Mouse (Mus musculus): Measurements from ENCODE around the gene Atp1a2. TPM values are rescaled to one million over a fixed set of nuclear protein-coding genes. Genes with fewer than 3 reads are reported as not detected.
A peak's percentile ranks its signal among the peaks of the same experiment; 100 is the strongest.
"Not testable (repeated sequence)": the region's sequence is repeated elsewhere in the genome, so short reads cannot be mapped to it uniquely, and the experiment has no call there.

The Atp1a2 gene
- polyA plus RNA-seq, 1 experiment = 3.5 TPM

DNA sequence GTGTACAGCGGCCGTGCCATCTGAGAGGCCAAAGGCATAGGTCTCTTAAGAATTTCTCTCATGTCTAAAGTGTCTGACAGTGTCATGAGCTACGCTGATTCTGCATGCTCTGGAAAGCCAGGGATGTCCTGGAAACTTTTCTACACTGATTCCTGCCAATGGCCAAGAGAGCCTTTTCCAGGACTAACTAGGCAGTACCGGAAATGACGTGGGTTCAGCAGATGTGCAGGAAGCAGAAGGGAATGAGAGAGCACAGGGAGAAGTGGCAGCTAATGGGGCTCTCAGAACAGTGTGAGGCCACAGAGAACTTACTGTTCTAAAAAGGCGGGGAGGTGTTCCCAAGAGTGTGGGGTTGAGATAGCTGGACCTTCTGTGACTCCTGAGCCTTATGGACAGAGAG, 24.5 kb downstream of the Atp1a2 start:
- WGBS = 86% methylated on average over 6 of the region's 6 CpGs
- no peak overlapping the region for H3K27ac ChIP-seq (ENCODE audit: insufficient read depth, low read depth, low read length)
- no peaks in the 10 kb centered on the region for H3K36me3 ChIP-seq (ENCODE audit: control insufficient read depth, insufficient read depth, low read length)
- TF ChIP-seq CTCF (IDR thresholded peaks at IDR 0.05; ENCODE audit: extremely low read depth, insufficient read length, insufficient replicate concordance, low read depth, low read length) (no peak), POLR2A (IDR thresholded peaks at IDR 0.05; ENCODE audit: low read depth, low read length) (no peak)
- peaks cover 2% of the 10 kb centered on the region; the same call in 1 of the 2 replicates for H3K4me1 ChIP-seq (ENCODE audit: control insufficient read depth, insufficient read depth, insufficient read length, low read length)
- no peak overlapping the region for H3K4me3 ChIP-seq (ENCODE audit: low read depth, low read length)
- no peaks in the 10 kb centered on the region for H3K27me3 ChIP-seq (ENCODE audit: control insufficient read depth, insufficient read depth, low read length)

DNA sequence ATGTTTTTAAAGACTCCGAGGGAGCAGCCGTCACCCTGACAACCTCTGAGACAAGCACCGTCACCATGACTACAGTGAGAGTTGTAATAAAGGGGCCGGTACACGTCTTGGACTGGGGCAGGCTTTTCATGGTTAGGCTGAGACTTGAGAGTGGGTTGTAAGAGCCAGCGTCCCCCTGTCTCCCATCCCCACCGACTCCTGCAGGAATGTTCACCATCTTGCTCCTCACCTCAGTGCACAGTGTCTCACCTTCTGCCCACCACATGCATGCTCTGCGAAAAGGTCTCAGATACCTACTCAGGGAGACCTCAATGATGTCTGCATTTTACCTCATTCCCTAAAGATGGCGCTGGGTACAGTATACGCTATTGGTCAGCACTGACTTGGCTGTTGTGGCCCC, 26.1 kb downstream of the Atp1a2 start:
- Histone ChIP-seq H3K27me3 (ENCODE audit: control insufficient read depth, insufficient read depth, low read length) (no peaks in the 10 kb centered on the region), H3K36me3 (ENCODE audit: control insufficient read depth, insufficient read depth, low read length) (no peaks in the 10 kb centered on the region), H3K4me3 (ENCODE audit: low read depth, low read length) (no peak overlapping the region), H3K27ac (ENCODE audit: insufficient read depth, low read depth, low read length) (no peak overlapping the region), H3K4me1 (ENCODE audit: control insufficient read depth, insufficient read depth, insufficient read length, low read length) (peaks cover 2% of the 10 kb centered on the region; the same call in 1 of the 2 replicates)
- TF ChIP-seq POLR2A (IDR thresholded peaks at IDR 0.05; ENCODE audit: low read depth, low read length) (no peak), CTCF (IDR thresholded peaks at IDR 0.05; ENCODE audit: extremely low read depth, insufficient read length, insufficient replicate concordance, low read depth, low read length) (no peak)
- 60% methylated on average over 10 of the region's 10 CpGs for WGBS

DNA sequence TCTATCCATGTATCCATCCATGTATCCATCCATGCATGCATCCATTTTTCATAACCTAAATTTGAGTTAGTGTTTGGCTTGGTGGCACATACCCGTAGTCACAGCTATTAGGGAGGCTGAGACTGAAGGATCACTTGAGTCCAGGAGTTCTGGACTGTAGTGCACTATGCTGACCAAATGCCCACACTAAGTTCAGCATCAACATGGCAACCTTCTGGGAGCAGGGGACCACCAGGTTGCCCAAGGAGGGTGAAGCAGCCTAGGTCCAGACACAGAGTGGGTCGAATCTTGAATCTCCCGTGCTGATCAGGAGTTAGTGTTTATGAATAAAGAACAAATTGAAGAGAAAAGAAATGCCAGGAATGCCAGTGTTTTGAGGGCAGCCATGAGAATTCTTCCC, 26.7 kb downstream of the Atp1a2 start:
- Histone ChIP-seq H3K27me3 (ENCODE audit: control insufficient read depth, insufficient read depth, low read length) (no peaks in the 10 kb centered on the region), H3K27ac (ENCODE audit: insufficient read depth, low read depth, low read length) (no peak overlapping the region), H3K36me3 (ENCODE audit: control insufficient read depth, insufficient read depth, low read length) (no peaks in the 10 kb centered on the region), H3K4me1 (ENCODE audit: control insufficient read depth, insufficient read depth, insufficient read length, low read length) (peaks cover 2% of the 10 kb centered on the region; the same call in 1 of the 2 replicates), H3K4me3 (ENCODE audit: low read depth, low read length) (no peak overlapping the region)
- WGBS = 79% methylated on average over 3 of the region's 3 CpGs
- TF ChIP-seq POLR2A (IDR thresholded peaks at IDR 0.05; ENCODE audit: low read depth, low read length) (no peak), CTCF (IDR thresholded peaks at IDR 0.05; ENCODE audit: extremely low read depth, insufficient read length, insufficient replicate concordance, low read depth, low read length) (no peak)

DNA sequence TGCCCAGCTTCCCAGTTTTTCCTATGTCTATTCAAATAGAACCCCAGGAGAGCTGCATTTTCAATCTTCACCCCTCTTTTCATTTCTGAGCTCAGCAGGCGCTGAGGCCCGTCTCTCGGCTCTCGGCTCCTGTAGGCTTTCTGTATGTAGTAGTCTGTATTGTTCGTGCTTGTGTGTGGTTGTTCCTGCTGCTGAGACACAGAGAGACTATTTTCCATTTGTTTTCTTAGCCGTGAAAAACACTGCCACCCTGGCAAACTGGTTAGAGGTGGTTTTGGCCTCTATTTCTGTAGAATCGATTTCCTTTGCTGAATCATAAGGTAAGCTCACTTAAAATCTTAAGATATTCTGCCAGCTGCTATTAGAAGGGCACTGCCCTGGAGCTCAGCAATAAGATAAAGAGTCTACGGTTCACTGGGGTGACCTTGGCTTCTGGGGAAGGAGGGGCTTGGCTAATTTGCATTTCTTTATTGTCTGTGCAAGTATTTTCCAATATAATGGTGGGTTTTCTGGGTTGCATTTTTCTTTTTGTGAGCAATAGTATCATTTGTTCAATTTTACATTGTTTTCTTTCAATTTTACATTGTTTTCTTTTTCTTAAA, 36.3 kb downstream of the Atp1a2 start, which contains the start of gene Igsf8:
TSS of gene Igsf8 (plus strand) at position 165 of the 602 bp plus-strand sequence.
- 54% methylated on average over 8 of the region's 8 CpGs for WGBS
- H3K4me1 ChIP-seq (ENCODE audit: control insufficient read depth, insufficient read depth, insufficient read length, low read length) = no peaks in the 10 kb centered on the region
- H3K4me3 ChIP-seq (ENCODE audit: low read depth, low read length) = no peak within 1 kb of the TSS
- H3K27me3 ChIP-seq (ENCODE audit: control insufficient read depth, insufficient read depth, low read length) = no peaks in the 10 kb centered on the region
- H3K36me3 ChIP-seq (ENCODE audit: control insufficient read depth, insufficient read depth, low read length) = no peaks in the 10 kb centered on the region
- no peak within 1 kb of the TSS for H3K27ac ChIP-seq (ENCODE audit: insufficient read depth, low read depth, low read length)
- no peak for TF ChIP-seq POLR2A (IDR thresholded peaks at IDR 0.05; ENCODE audit: low read depth, low read length)
- no peak for TF ChIP-seq CTCF (IDR thresholded peaks at IDR 0.05; ENCODE audit: extremely low read depth, insufficient read length, insufficient replicate concordance, low read depth, low read length)

DNA sequence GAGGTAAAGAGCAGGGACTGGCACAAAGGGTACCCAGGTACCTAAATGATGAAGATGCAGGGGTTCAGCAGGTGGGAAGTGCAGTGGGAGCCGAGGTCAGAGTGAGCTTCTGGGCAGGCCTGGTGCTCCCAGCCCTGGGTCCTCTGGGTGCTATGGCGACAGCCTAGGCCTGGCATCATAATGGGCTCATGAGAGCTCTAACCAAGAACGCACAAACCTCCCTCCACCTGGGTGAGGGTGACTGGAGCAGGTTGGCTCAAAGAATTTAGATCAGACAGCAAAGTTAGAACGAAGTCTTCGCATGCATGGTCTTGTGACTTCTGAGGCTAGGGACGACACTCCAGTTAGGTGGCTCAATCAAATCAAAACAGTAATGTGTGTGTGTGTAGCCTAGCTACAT, 39.5 kb downstream of the Atp1a2 start, which contains the start of gene Atp1a4:
TSS of gene Atp1a4 (minus strand) at position 101 of the 400 bp plus-strand sequence.
- no peak within 1 kb of the TSS for H3K27ac ChIP-seq (ENCODE audit: insufficient read depth, low read depth, low read length)
- H3K27me3 ChIP-seq (ENCODE audit: control insufficient read depth, insufficient read depth, low read length) = no peaks in the 10 kb centered on the region
- H3K36me3 ChIP-seq (ENCODE audit: control insufficient read depth, insufficient read depth, low read length) = no peaks in the 10 kb centered on the region
- H3K4me3 ChIP-seq (ENCODE audit: low read depth, low read length) = no peak within 1 kb of the TSS
- TF ChIP-seq CTCF (IDR thresholded peaks at IDR 0.05; ENCODE audit: extremely low read depth, insufficient read length, insufficient replicate concordance, low read depth, low read length) (no peak), POLR2A (IDR thresholded peaks at IDR 0.05; ENCODE audit: low read depth, low read length) (no peak)
- WGBS = 91% methylated on average over 6 of the region's 6 CpGs
- H3K4me1 ChIP-seq (ENCODE audit: control insufficient read depth, insufficient read depth, insufficient read length, low read length) = no peaks in the 10 kb centered on the region

DNA sequence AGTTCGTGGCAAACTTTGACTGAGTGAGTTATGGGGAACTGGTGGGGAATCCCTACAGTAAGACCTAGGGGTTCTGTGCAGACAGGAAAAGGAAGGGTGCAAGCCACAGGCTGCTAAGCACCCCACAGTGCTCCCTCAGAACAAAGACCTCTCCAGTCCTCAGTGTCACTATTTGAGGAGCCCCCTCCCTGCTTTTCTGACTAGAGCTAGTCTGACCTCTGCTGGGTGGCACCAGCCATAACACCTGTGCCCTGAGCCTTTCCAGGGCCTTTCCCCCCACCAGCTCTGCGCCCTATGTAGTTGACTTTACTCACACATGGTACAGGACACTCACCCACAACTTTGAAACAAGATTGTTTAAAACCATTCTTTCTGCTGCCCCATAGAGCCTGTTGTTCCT, 50.2 kb downstream of the Atp1a2 start:
- Histone ChIP-seq H3K4me3 (ENCODE audit: low read depth, low read length) (no peak overlapping the region), H3K4me1 (ENCODE audit: control insufficient read depth, insufficient read depth, insufficient read length, low read length) (no peaks in the 10 kb centered on the region), H3K27ac (ENCODE audit: insufficient read depth, low read depth, low read length) (no peak overlapping the region), H3K36me3 (ENCODE audit: control insufficient read depth, insufficient read depth, low read length) (no peaks in the 10 kb centered on the region), H3K27me3 (ENCODE audit: control insufficient read depth, insufficient read depth, low read length) (peaks cover 7% of the 10 kb centered on the region)
- TF ChIP-seq CTCF (IDR thresholded peaks at IDR 0.05; ENCODE audit: extremely low read depth, insufficient read length, insufficient replicate concordance, low read depth, low read length) (peak; percentile 12; the same call in 1 of the 2 replicates), POLR2A (IDR thresholded peaks at IDR 0.05; ENCODE audit: low read depth, low read length) (no peak)
- 47% methylated on average over 2 of the region's 2 CpGs for WGBS

DNA sequence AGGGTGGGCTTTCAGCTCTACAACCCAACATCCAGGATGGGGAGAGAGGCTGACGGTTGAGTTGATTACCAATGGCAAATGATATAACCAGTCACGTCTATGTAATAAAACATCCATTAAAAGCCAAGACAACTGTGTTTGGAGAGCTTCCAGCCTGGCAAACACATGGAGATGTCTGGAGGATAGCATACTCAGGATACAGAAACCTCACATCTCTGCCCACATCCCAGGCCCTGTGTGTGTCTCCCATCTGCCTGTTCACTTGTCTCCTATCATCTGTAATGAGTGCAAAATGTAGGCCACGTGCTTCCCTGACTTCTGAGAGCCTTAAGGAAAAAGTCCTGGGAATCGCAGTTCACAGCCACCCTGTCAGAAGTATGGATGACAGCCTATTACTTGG, 50.6 kb downstream of the Atp1a2 start:
- TF ChIP-seq POLR2A (IDR thresholded peaks at IDR 0.05; ENCODE audit: low read depth, low read length) = no peak
- no peak for TF ChIP-seq CTCF (IDR thresholded peaks at IDR 0.05; ENCODE audit: extremely low read depth, insufficient read length, insufficient replicate concordance, low read depth, low read length)
- 52% methylated on average over 4 of the region's 4 CpGs for WGBS
- H3K36me3 ChIP-seq (ENCODE audit: control insufficient read depth, insufficient read depth, low read length) = no peaks in the 10 kb centered on the region
- H3K27me3 ChIP-seq (ENCODE audit: control insufficient read depth, insufficient read depth, low read length) = peaks cover 7% of the 10 kb centered on the region
- no peaks in the 10 kb centered on the region for H3K4me1 ChIP-seq (ENCODE audit: control insufficient read depth, insufficient read depth, insufficient read length, low read length)
- H3K4me3 ChIP-seq (ENCODE audit: low read depth, low read length) = no peak overlapping the region
- H3K27ac ChIP-seq (ENCODE audit: insufficient read depth, low read depth, low read length) = no peak overlapping the region

DNA sequence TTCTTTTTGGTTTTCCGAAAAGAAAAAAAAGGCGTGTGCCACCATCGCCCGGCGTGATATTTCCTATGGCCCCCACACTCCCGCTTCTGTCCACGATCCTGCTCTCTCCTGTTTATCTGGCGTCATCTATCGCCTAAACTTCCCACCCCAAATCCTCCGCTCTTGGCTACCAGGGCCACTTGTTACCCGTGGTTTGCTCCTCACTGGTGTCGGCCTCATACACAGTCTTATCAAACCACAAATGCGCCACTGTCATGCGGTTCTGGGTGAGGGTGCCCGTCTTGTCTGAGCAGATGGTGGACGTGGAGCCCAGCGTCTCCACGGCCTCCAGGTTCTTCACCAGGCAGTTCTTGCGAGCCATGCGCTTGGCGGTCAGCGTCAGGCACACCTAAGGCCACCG, 53.2 kb downstream of the Atp1a2 start:
- WGBS = 48% methylated on average over 23 of the region's 23 CpGs

More for the DNA sequence above, 53.2 kb downstream of the Atp1a2 start:
- not testable (repeated sequence) for H3K27ac ChIP-seq (ENCODE audit: insufficient read depth, low read depth, low read length); H3K4me1 ChIP-seq (ENCODE audit: control insufficient read depth, insufficient read depth, insufficient read length, low read length); H3K4me3 ChIP-seq (ENCODE audit: low read depth, low read length); H3K36me3 ChIP-seq (ENCODE audit: control insufficient read depth, insufficient read depth, low read length); H3K27me3 ChIP-seq (ENCODE audit: control insufficient read depth, insufficient read depth, low read length)
